Mouse (Mus musculus) midbrain, embryonic 11.5 days (tissue): Measurements from ENCODE around the gene Olfr1316. TPM values are rescaled to one million over a fixed set of nuclear protein-coding genes. Genes with fewer than 3 reads are reported as not detected.

ENCODE experiments used
- ATAC-seq: fragments of 200-750 bp; cut with Nextera tagmentation; 2 replicates; pipeline ENCODE4 v1.8.0; 2017; ENCODE audit warnings: moderate TSS enrichment, moderate library complexity; ENCODE audit not compliant: low FRiP score
- DNase-seq: peaks from one replicate; pipeline ENCODE4 v3.0.0; 2015; ENCODE audit warnings: low spot score; ENCODE audit errors: missing footprints
- H3K27ac ChIP-seq: fragments of 300-500 bp; sonication (generic); 2 replicates; pipeline ENCODE4 v1.5.1; 2014; ENCODE audit warnings: low read depth, low read length
- H3K27me3 ChIP-seq: fragments of 300-500 bp; sonication (generic); 2 replicates; pipeline ENCODE4 v1.6.1; 2014; ENCODE audit warnings: mild to moderate bottlenecking, low read length, moderate library complexity, mixed read lengths; ENCODE audit not compliant: control insufficient read depth, insufficient read depth
- H3K36me3 ChIP-seq: fragments of 300-500 bp; sonication (generic); 2 replicates; pipeline ENCODE4 v1.6.1; 2014; ENCODE audit warnings: mild to moderate bottlenecking, low read length, moderate library complexity, mixed read lengths; ENCODE audit not compliant: control insufficient read depth, insufficient read depth
- H3K4me1 ChIP-seq: fragments of 300-500 bp; sonication (generic); 2 replicates; pipeline ENCODE4 v1.6.1; 2014; ENCODE audit warnings: low read length; ENCODE audit not compliant: control insufficient read depth, insufficient read depth
- H3K4me2 ChIP-seq: fragments of 300-500 bp; sonication (generic); 2 replicates; pipeline ENCODE4 v1.6.1; 2014; ENCODE audit warnings: mild to moderate bottlenecking, moderate library complexity
- H3K4me3 ChIP-seq: fragments of 300-500 bp; sonication (generic); 2 replicates; pipeline ENCODE4 v1.5.1; 2014; ENCODE audit warnings: low read depth, low read length
- H3K9ac ChIP-seq: fragments of 300-500 bp; sonication (generic); 2 replicates; pipeline ENCODE4 v1.6.1; 2014; ENCODE audit warnings: low read length
- H3K9me3 ChIP-seq: fragments of 300-500 bp; sonication (generic); 2 replicates; pipeline ENCODE4 v1.6.1; 2016; ENCODE audit warnings: low read length; ENCODE audit not compliant: control insufficient read depth
- WGBS: fragments of 180-500 bp; shearing (Covaris S2); extraction: QIAGEN DNeasy Blood & Tissue Kit; methylation state at CpG from one replicate; pipeline ENCODE4 v1.1.7; 2014; 5-methylcytosine and 5-hydroxymethylcytosine counted together
- polyA plus RNA-seq: library from polyadenylated mRNA; unstranded; fragments of >200 nt; fragmentation: Nextera tagmentation; extraction: Ambion mirVana; gene quantifications from 2 replicates; pipeline ENCODE4 v1.2.1, GENCODE M21; 2014

The Olfr1316 gene
- not detected in 2 replicates for polyA plus RNA-seq

- no peaks in the 10 kb centered on the region for H3K27me3 ChIP-seq
- no peak within 1 kb of the TSS for H3K27ac ChIP-seq
- ATAC-seq, result no peak
- H3K4me3 ChIP-seq, result no peak within 1 kb of the TSS
- no peak within 1 kb of the TSS for H3K9ac ChIP-seq
- DNase-seq, result no peak
- H3K4me1 ChIP-seq, result no peaks in the 10 kb centered on the region
- H3K9me3 ChIP-seq, result no peaks in the 10 kb centered on the region
- H3K4me2 ChIP-seq, result no peak within 1 kb of the TSS
- WGBS, result 87% methylated on average over 2 of the region's 2 CpGs
- H3K36me3 ChIP-seq, result no peaks in the 10 kb centered on the region
Measured at GRCm38 (mm10) chr2:112134877-112135276, at the start of gene Olfr1316. TSS of gene Olfr1316 (minus strand) at chr2:112134977.

- no peak for ATAC-seq
- no peak within 1 kb of the TSS for H3K9ac ChIP-seq
- H3K27ac ChIP-seq, result no peak within 1 kb of the TSS
- no peak within 1 kb of the TSS for H3K4me2 ChIP-seq
- no peaks in the 10 kb centered on the region for H3K36me3 ChIP-seq
- H3K4me3 ChIP-seq, result no peak within 1 kb of the TSS
- no peaks in the 10 kb centered on the region for H3K4me1 ChIP-seq
- no peaks in the 10 kb centered on the region for H3K27me3 ChIP-seq
- no peaks in the 10 kb centered on the region for H3K9me3 ChIP-seq
- DNase-seq, result no peak
Measured at GRCm38 (mm10) chr2:112153898-112154297, 19.1 kb upstream of the Olfr1316 start, which contains the start of gene Olfr1318. TSS of gene Olfr1318 (plus strand) at chr2:112154198.

- WGBS, result 78% methylated on average over 2 of the region's 2 CpGs
- Histone ChIP-seq H3K27ac (no peak within 1 kb of the TSS), H3K4me1 (no peaks in the 10 kb centered on the region), H3K36me3 (no peaks in the 10 kb centered on the region), H3K9ac (no peak within 1 kb of the TSS), H3K9me3 (no peaks in the 10 kb centered on the region), H3K27me3 (no peaks in the 10 kb centered on the region), H3K4me3 (no peak within 1 kb of the TSS), H3K4me2 (no peak within 1 kb of the TSS)
- ATAC-seq (no peak), DNase-seq (no peak)
Measured at GRCm38 (mm10) chr2:112140029-112140428, 5.3 kb upstream of the Olfr1316 start, which contains the start of gene Olfr1317. TSS of gene Olfr1317 (plus strand) at chr2:112140329.

- no peaks in the 10 kb centered on the region for H3K36me3 ChIP-seq
- WGBS, result 83% methylated on average over 1 of the region's 1 CpGs
- no peaks in the 10 kb centered on the region for H3K9me3 ChIP-seq
- ATAC-seq (no peak), DNase-seq (no peak)
- no peaks in the 10 kb centered on the region for H3K27me3 ChIP-seq
- H3K4me2 ChIP-seq, result no peak within 1 kb of the TSS
- H3K9ac ChIP-seq, result no peak within 1 kb of the TSS
- no peak within 1 kb of the TSS for H3K4me3 ChIP-seq
- no peak within 1 kb of the TSS for H3K27ac ChIP-seq
- H3K4me1 ChIP-seq, result no peaks in the 10 kb centered on the region
Measured at GRCm38 (mm10) chr2:112115340-112115739, 19.4 kb downstream of the Olfr1316 start, which contains the start of gene Olfr1315-ps1. TSS of gene Olfr1315-ps1 (minus strand) at chr2:112115440.

GRCm38 (mm10) chr2:112096681-112097080 is 38.1 kb downstream of the Olfr1316 start, which contains the start of gene Olfr1314:
TSS of gene Olfr1314 (minus strand) at chr2:112096781.
- ATAC-seq (no peak), DNase-seq (no peak)
- Histone ChIP-seq H3K27me3 (no peaks in the 10 kb centered on the region), H3K4me2 (no peak within 1 kb of the TSS), H3K4me3 (no peak within 1 kb of the TSS), H3K4me1 (no peaks in the 10 kb centered on the region), H3K36me3 (no peaks in the 10 kb centered on the region), H3K9me3 (no peaks in the 10 kb centered on the region), H3K9ac (no peak within 1 kb of the TSS), H3K27ac (no peak within 1 kb of the TSS)

- H3K4me2 ChIP-seq, result no peak within 1 kb of the TSS
- DNase-seq, result no peak
- H3K27ac ChIP-seq, result no peak within 1 kb of the TSS
- no peak for ATAC-seq
- H3K4me1 ChIP-seq, result no peaks in the 10 kb centered on the region
- no peak within 1 kb of the TSS for H3K4me3 ChIP-seq
- H3K36me3 ChIP-seq, result no peaks in the 10 kb centered on the region
- no peaks in the 10 kb centered on the region for H3K9me3 ChIP-seq
- H3K9ac ChIP-seq, result no peak within 1 kb of the TSS
- H3K27me3 ChIP-seq, result no peaks in the 10 kb centered on the region
Measured at GRCm38 (mm10) chr2:112077743-112078142, 57.0 kb downstream of the Olfr1316 start, which contains the start of gene Olfr1313. TSS of gene Olfr1313 (minus strand) at chr2:112077843.

Other genes with a start within 250 kb of the Olfr1316 start
- not detected in 2 replicates for gene Olfr1306, start 218.7 kb downstream of the Olfr1316 start, polyA plus RNA-seq
- gene Olfr1307, start 185.5 kb downstream of the Olfr1316 start, polyA plus RNA-seq, result not detected in 2 replicates
- not detected in 2 replicates for gene Olfr1308, start 170.0 kb downstream of the Olfr1316 start, polyA plus RNA-seq
- gene Olfr1309, start 144.7 kb downstream of the Olfr1316 start, polyA plus RNA-seq, result not detected in 2 replicates
- not detected in 2 replicates for gene Olfr1310, start 122.3 kb downstream of the Olfr1316 start, polyA plus RNA-seq
- not detected in 2 replicates for gene Olfr1311, start 110.6 kb downstream of the Olfr1316 start, polyA plus RNA-seq
- gene Olfr1312, start 84.7 kb downstream of the Olfr1316 start, polyA plus RNA-seq, result not detected in 2 replicates
- not detected in 2 replicates for gene Olfr1313, start 57.1 kb downstream of the Olfr1316 start, polyA plus RNA-seq
- gene Olfr1314, start 38.2 kb downstream of the Olfr1316 start, polyA plus RNA-seq, result not detected in 2 replicates
- gene Olfr1315-ps1, start 19.5 kb downstream of the Olfr1316 start, polyA plus RNA-seq, result not detected in 2 replicates
- not detected in 2 replicates for gene Olfr1317, start 5.4 kb upstream of the Olfr1316 start, polyA plus RNA-seq
- not detected in 2 replicates for gene Olfr1318, start 19.2 kb upstream of the Olfr1316 start, polyA plus RNA-seq
- 8.9 and 9.3 TPM in 2 replicates for gene Lpcat4, start 104.5 kb upstream of the Olfr1316 start, polyA plus RNA-seq
- not detected in 2 replicates for gene Nutm1, start 124.3 kb upstream of the Olfr1316 start, polyA plus RNA-seq
- 160 and 161 TPM in 2 replicates for gene Nop10, start 126.9 kb upstream of the Olfr1316 start, polyA plus RNA-seq
- 14.4 and 16.0 TPM in 2 replicates for gene Slc12a6, start 130.8 kb upstream of the Olfr1316 start, polyA plus RNA-seq
- not detected in 2 replicates for gene Gm21985, start 131.3 kb upstream of the Olfr1316 start, polyA plus RNA-seq
- gene Emc4, start 233.1 kb upstream of the Olfr1316 start, polyA plus RNA-seq, result 112 and 115 TPM in 2 replicates
- 54.4 and 55.0 TPM in 2 replicates for gene Katnbl1, start 244.2 kb upstream of the Olfr1316 start, polyA plus RNA-seq